Mouse (Mus musculus) forebrain, postnatal 0 days (tissue): Measurements from ENCODE around the gene Rfx4. TPM values are rescaled to one million over a fixed set of nuclear protein-coding genes. Genes with fewer than 3 reads are reported as not detected.
A peak's percentile ranks its signal among the peaks of the same experiment; 100 is the strongest.

Experiments
- ATAC-seq: fragments of 200-750 bp; cut with Nextera tagmentation; 2 replicates; pipeline ENCODE4 v1.8.0; 2017; ENCODE audit warnings: mild to moderate bottlenecking, moderate library complexity
- DNase-seq: peaks from one replicate; pipeline ENCODE4 v3.0.0-alpha.2; 2015
- H3K27ac ChIP-seq: fragments of 300-500 bp; sonication (generic); 2 replicates; pipeline ENCODE4 v1.5.1; 2014; ENCODE audit warnings: low read depth, mild to moderate bottlenecking, antibody characterized with exemption, low read length, moderate library complexity, mixed read lengths
- H3K27me3 ChIP-seq: fragments of 300-500 bp; sonication (generic); 2 replicates; pipeline ENCODE4 v1.6.1; 2014; ENCODE audit warnings: mild to moderate bottlenecking, low read length, mixed read lengths; ENCODE audit not compliant: insufficient read depth
- H3K36me3 ChIP-seq: fragments of 300-500 bp; sonication (generic); 2 replicates; pipeline ENCODE4 v1.6.1; 2014; ENCODE audit warnings: mild to moderate bottlenecking, moderate library complexity; ENCODE audit not compliant: insufficient read depth
- H3K4me1 ChIP-seq: fragments of 300-500 bp; sonication (generic); 2 replicates; pipeline ENCODE4 v1.6.1; 2014; ENCODE audit warnings: antibody characterized with exemption; ENCODE audit not compliant: insufficient read depth
- H3K4me2 ChIP-seq: fragments of 300-500 bp; sonication (generic); 2 replicates; pipeline ENCODE4 v1.6.1; 2014; ENCODE audit warnings: low read depth, mild to moderate bottlenecking, moderate library complexity
- H3K4me3 ChIP-seq: fragments of 300-500 bp; sonication (generic); 2 replicates; pipeline ENCODE4 v1.5.1; 2014; ENCODE audit warnings: low read depth, low read length, mixed read lengths
- H3K9ac ChIP-seq: fragments of 300-500 bp; sonication (generic); 2 replicates; pipeline ENCODE4 v1.6.1; 2014; ENCODE audit warnings: mild to moderate bottlenecking
- H3K9me3 ChIP-seq: fragments of 300-500 bp; sonication (generic); 2 replicates; pipeline ENCODE4 v1.6.1; 2016; ENCODE audit warnings: low read length
- CTCF ChIP-seq: sonication (generic); IDR thresholded peaks from 2 replicates; pipeline ENCODE4 v1.5.1; 2016; ENCODE audit warnings: antibody characterized with exemption, control low read depth, low read depth
- WGBS: fragments of 180-500 bp; shearing (Covaris S2); extraction: QIAGEN DNeasy Blood & Tissue Kit; methylation state at CpG from one replicate; pipeline ENCODE4 v1.1.7; 2014; 5-methylcytosine and 5-hydroxymethylcytosine counted together
- polyA plus RNA-seq: library from polyadenylated mRNA; unstranded; fragments of >200 nt; fragmentation: Nextera tagmentation; extraction: Ambion mirVana; gene quantifications from 2 replicates; pipeline ENCODE4 v1.2.1, GENCODE M21; 2015
- total RNA-seq: library from RNA; depleted of rRNA; stranded (reverse); fragments of >200 nt; gene quantifications from 2 replicates; pipeline ENCODE4 v1.2.3, GENCODE M21; 2014

Gene Rfx4
- total and polyA plus RNA-seq, 2 experiments from 2014 or later = 7.3 to 8.1 TPM

DNA sequence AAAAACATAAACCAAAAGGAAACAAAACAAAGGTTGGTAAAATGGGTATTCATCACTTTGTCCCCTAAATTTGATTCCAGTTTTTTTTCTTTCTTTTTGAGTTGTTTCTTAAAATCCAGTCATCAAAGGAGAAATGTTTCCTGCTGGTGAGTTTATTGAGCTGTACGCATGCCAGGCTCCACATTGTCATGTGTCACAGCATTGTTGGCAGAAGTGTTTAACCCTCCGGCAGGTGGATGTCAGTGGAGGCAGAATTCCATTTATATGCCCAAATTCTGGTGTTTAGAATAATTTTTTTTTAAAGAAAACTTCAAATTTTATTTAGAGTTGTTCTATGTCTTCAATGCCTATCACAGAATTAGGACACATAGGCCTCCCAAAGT lies 56.0 kb downstream of the Rfx4 start:
- Histone ChIP-seq H3K36me3 (no peaks in the 10 kb centered on the region), H3K27me3 (no peaks in the 10 kb centered on the region), H3K4me1 (no peaks in the 10 kb centered on the region), H3K27ac (no peak overlapping the region), H3K9me3 (no peaks in the 10 kb centered on the region), H3K4me2 (no peak overlapping the region), H3K4me3 (no peak overlapping the region), H3K9ac (no peak overlapping the region)
- DNase-seq = no peak
- WGBS = 40% methylated on average over 2 of the region's 2 CpGs
- ATAC-seq = no peak
- no peak for TF ChIP-seq CTCF

DNA sequence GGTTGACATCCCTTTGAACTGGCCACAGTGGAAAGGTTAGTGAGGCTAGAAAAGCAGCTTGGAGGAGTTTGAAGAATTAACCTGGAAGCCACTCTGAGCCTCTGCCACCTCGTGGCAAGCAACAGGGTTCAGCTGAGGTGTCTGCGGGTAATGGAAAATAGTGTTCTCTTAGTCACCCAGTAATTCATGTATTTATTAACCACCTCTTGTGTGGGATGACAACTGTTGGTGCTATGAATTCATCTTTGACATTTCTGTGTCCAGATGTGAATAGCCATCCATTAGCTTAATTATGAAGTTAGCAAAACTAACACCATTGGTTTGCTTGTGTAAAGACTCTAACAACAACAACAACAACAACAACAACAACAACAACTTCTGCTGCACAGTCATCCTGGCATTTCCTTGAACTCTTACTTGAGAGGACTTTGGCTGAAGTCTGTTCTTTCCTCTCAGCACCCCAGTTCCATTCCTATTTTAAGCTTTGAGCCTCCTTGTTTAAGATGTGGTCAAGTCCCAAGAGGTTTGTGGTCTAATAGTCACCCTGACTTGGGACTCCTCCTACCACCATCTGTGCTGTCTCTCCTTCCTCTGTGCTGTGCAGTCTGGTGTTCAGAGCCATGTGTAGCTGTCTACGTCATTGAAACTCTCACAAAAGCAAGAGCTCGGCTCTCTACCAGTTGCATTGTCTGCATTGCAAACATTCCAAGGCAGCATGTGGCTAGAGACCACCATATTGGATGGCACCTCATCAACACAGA lies 60.0 kb downstream of the Rfx4 start:
- H3K4me2 ChIP-seq = no peak overlapping the region
- no peaks in the 10 kb centered on the region for H3K4me1 ChIP-seq
- TF ChIP-seq CTCF = no peak
- ATAC-seq (no peak), DNase-seq (no peak)
- no peaks in the 10 kb centered on the region for H3K36me3 ChIP-seq
- 79% methylated on average over 4 of the region's 4 CpGs for WGBS
- H3K27me3 ChIP-seq = no peaks in the 10 kb centered on the region
- no peaks in the 10 kb centered on the region for H3K9me3 ChIP-seq
- no peak overlapping the region for H3K4me3 ChIP-seq
- H3K27ac ChIP-seq = no peak overlapping the region
- H3K9ac ChIP-seq = no peak overlapping the region

GRCm38 (mm10) chr10:84817086-84817869 lies 61.4 kb downstream of the Rfx4 start:
- no peak for TF ChIP-seq CTCF
- Histone ChIP-seq H3K27ac (no peak overlapping the region), H3K4me3 (no peak overlapping the region), H3K4me1 (no peaks in the 10 kb centered on the region), H3K9ac (no peak overlapping the region), H3K4me2 (no peak overlapping the region), H3K36me3 (no peaks in the 10 kb centered on the region), H3K27me3 (no peaks in the 10 kb centered on the region), H3K9me3 (no peaks in the 10 kb centered on the region)
- DNase-seq (no peak), ATAC-seq (no peak)
- 89% methylated on average over 7 of the region's 7 CpGs for WGBS

DNA sequence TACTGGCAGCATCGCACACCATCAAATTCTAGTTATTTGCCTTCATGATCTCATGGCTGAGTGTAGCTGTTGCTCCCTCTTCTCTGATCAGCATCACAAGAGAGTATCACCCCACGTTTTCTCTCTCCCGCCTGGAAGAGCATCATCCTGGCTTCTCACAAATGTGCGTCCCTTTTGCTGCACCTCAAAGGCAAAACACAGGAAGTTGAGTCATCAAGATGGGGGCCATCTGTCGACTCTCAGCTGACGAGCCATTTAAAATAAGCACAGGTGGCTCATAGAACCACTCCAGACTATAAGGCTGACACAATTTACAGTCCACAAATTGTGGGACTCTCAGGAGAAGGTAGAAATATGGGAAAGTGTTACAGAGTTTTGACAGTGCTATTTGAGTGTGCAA lies 63.8 kb downstream of the Rfx4 start:
- ATAC-seq (no peak), DNase-seq (no peak)
- no peak for TF ChIP-seq CTCF
- Histone ChIP-seq H3K4me3 (no peak overlapping the region), H3K27me3 (no peaks in the 10 kb centered on the region), H3K9me3 (no peaks in the 10 kb centered on the region), H3K4me1 (peaks cover 8% of the 10 kb centered on the region), H3K9ac (no peak overlapping the region), H3K4me2 (no peak overlapping the region), H3K36me3 (no peaks in the 10 kb centered on the region), H3K27ac (no peak overlapping the region)
- 51% methylated on average over 6 of the region's 6 CpGs for WGBS

- peaks cover 8% of the 10 kb centered on the region for H3K4me1 ChIP-seq
- DNase-seq (no peak), ATAC-seq (no peak)
- no peak overlapping the region for H3K27ac ChIP-seq
- H3K27me3 ChIP-seq = no peaks in the 10 kb centered on the region
- H3K4me3 ChIP-seq = no peak overlapping the region
- no peak overlapping the region for H3K9ac ChIP-seq
- no peaks in the 10 kb centered on the region for H3K9me3 ChIP-seq
- TF ChIP-seq CTCF = no peak
- 72% methylated on average over 3 of the region's 3 CpGs for WGBS
- no peak overlapping the region for H3K4me2 ChIP-seq
- no peaks in the 10 kb centered on the region for H3K36me3 ChIP-seq
These were observed 64.4 kb downstream of the Rfx4 start for GRCm38 (mm10) chr10:84820230-84820629.

- Histone ChIP-seq H3K9me3 (no peaks in the 10 kb centered on the region), H3K4me3 (no peak overlapping the region), H3K27me3 (no peaks in the 10 kb centered on the region), H3K9ac (no peak overlapping the region), H3K27ac (no peak overlapping the region), H3K4me1 (peaks cover 8% of the 10 kb centered on the region), H3K36me3 (no peaks in the 10 kb centered on the region), H3K4me2 (no peak overlapping the region)
- peak; percentile 36 for ATAC-seq
- DNase-seq = peak; percentile 27
- no peak for TF ChIP-seq CTCF
- 9% methylated on average over 9 of the region's 9 CpGs for WGBS
These were observed 66.9 kb downstream of the Rfx4 start for GRCm38 (mm10) chr10:84822741-84823151.

- H3K9ac ChIP-seq = no peak overlapping the region
- H3K4me1 ChIP-seq = peaks cover 8% of the 10 kb centered on the region
- H3K4me2 ChIP-seq = no peak overlapping the region
- ATAC-seq (no peak), DNase-seq (no peak)
- TF ChIP-seq CTCF = no peak
- H3K9me3 ChIP-seq = no peaks in the 10 kb centered on the region
- H3K27me3 ChIP-seq = no peaks in the 10 kb centered on the region
- no peaks in the 10 kb centered on the region for H3K36me3 ChIP-seq
- H3K4me3 ChIP-seq = no peak overlapping the region
- H3K27ac ChIP-seq = no peak overlapping the region
- 20% methylated on average over 4 of the region's 4 CpGs for WGBS
These were observed 67.8 kb downstream of the Rfx4 start for GRCm38 (mm10) chr10:84823621-84824020.
